Mouse (Mus musculus): ENCODE data around the gene Tmem132b. TPM values are rescaled to one million over a fixed set of nuclear protein-coding genes. Genes with fewer than 3 reads are reported as not detected.

Gene Tmem132b
- polyA plus RNA-seq, 1 experiment from 2014 or later, result 0.41 TPM

- peaks cover 28% of the 10 kb centered on the region for H3K27me3 ChIP-seq (ENCODE audit: insufficient read depth, poor library complexity, severe bottlenecking)
- H3K4me1 ChIP-seq (replicated peaks), result peaks cover 15% of the 10 kb centered on the region
- WGBS, result 55% methylated on average over 5 of the region's 5 CpGs
- H3K36me3 ChIP-seq, result no peaks in the 10 kb centered on the region
- H3K9me3 ChIP-seq, result peaks cover 11% of the 10 kb centered on the region; the same call in 1 of the 2 replicates
- DNase-seq (ENCODE audit: low spot score), result no peak
- H3K4me3 ChIP-seq, result no peak overlapping the region
- H3K27ac ChIP-seq, result no peak overlapping the region
These were observed 6.1 kb upstream of the Tmem132b start for GRCm38 (mm10) chr5:125525516-125525915.

DNA sequence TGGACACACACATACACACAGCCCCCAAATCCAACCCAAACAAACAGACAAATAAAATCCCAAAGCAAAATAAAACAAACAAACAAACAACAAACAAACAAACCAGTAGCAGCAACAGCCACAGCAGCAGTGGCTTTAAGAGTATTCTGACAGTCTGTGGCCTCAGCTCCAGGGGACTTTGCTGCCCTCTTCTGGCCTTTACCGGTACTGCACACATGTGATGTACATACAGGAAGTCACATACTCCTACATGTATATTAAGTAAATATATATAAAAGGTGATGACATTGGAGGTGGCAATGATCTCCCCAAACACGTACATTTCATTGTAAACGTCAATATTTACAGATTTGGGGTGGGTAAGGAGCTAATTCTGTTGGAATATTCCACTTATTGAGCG is 5.1 kb upstream of the Tmem132b start:
- H3K27me3 ChIP-seq (ENCODE audit: insufficient read depth, poor library complexity, severe bottlenecking), result peaks cover 36% of the 10 kb centered on the region
- peaks cover 11% of the 10 kb centered on the region; the same call in 1 of the 2 replicates for H3K9me3 ChIP-seq
- H3K4me3 ChIP-seq, result no peak overlapping the region
- 76% methylated on average over 4 of the region's 4 CpGs for WGBS
- DNase-seq (ENCODE audit: low spot score), result peak; percentile 30
- H3K4me1 ChIP-seq (replicated peaks), result peaks cover 8% of the 10 kb centered on the region
- no peaks in the 10 kb centered on the region for H3K36me3 ChIP-seq
- H3K27ac ChIP-seq, result no peak overlapping the region

DNA sequence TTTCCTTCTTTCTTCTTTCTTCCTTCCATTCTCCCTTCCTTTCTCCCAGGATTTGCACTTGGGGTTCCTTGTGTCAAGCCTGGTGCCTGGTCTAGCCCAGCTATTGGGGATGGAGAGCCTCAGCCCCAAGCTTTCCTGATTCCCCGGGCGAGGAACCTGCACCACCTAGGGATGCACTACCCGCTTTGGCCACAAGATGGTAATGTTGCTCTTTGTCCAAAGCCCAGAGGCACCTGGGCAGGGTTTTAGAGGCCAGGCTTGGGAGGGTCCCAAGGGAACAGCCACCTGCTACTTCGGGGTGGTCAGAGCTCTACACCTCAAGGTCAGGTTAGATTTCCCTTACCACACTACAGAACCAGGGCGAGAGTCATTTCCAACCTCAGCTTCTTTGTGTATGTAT is 2.5 kb upstream of the Tmem132b start:
- Histone ChIP-seq H3K27ac (no peak overlapping the region), H3K27me3 (ENCODE audit: insufficient read depth, poor library complexity, severe bottlenecking) (peaks cover 62% of the 10 kb centered on the region), H3K4me1 (replicated peaks) (peaks cover 32% of the 10 kb centered on the region), H3K36me3 (no peaks in the 10 kb centered on the region), H3K9me3 (peaks cover 11% of the 10 kb centered on the region; the same call in 1 of the 2 replicates), H3K4me3 (no peak overlapping the region)
- DNase-seq (ENCODE audit: low spot score), result peak; percentile 75
- 6% methylated on average over 5 of the region's 5 CpGs for WGBS

DNA sequence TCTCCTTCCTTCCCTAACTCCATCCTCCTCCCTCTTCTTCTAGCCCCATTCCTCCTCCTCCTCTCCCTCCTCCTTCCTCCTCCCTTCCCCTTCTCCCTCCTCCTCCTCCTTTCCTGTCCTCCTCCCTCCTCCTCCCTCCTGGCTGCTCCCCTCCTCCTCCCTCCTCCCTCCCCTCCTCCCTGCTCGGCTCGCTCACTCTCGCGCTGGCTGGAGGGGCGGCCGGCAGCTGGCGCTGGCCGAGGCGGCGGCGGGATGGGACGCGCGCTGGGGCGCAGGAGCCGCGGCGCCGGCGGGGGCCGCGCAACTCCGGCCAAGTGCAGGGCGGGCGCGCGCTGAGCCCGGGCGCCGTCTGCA is 594 bp downstream of the Tmem132b start:
- Histone ChIP-seq H3K27me3 (ENCODE audit: insufficient read depth, poor library complexity, severe bottlenecking) (peaks cover 91% of the 10 kb centered on the region), H3K4me3 (peak overlapping the region; percentile 67), H3K36me3 (no peaks in the 10 kb centered on the region), H3K4me1 (replicated peaks) (peaks cover 47% of the 10 kb centered on the region), H3K9me3 (no peaks in the 10 kb centered on the region), H3K27ac (peak overlapping the region; percentile 81; the same call in 1 of the 2 replicates)
- WGBS, result under 1% methylated on average over 30 of the region's 30 CpGs
- DNase-seq (ENCODE audit: low spot score), result peak; percentile 75

DNA sequence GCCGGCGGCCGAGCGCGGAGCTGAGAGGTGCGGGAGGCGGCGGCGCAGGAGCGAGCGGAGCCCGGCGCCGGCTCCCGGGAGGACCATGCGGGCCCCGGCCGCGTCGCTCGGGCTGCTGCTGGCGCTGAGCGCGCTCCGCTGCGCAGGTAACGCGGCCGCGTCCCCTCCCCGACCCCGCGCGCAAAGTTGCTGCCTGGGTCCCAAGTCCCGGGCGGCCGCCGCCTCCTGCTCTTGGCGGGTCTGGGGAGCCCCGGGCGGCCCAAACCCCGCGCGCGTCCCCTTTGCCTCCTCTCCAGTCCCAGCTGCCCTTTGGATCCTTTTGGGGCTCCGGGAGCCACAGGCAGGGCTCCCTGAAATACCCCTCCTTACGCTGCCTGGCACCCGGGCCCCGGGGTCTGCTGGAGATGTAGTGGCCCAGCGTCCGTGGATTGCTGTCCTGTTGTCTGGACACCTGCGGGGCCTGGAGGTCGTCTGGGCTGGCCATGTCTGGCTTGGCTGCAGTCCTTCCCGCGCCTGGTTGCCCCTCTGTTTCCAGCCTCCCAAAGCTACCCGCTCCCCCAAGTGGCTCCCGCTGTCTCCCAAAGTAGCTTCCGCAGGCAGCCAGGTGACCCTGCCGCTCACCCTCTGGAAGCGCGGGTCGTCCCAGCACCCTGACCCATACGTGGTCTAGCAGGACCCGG is 1.1 kb downstream of the Tmem132b start:
- H3K36me3 ChIP-seq, result no peaks in the 10 kb centered on the region
- under 1% methylated on average over 64 of the region's 64 CpGs for WGBS
- H3K4me1 ChIP-seq (replicated peaks), result peaks cover 47% of the 10 kb centered on the region
- H3K4me3 ChIP-seq, result peak overlapping the region; percentile 67
- no peaks in the 10 kb centered on the region for H3K9me3 ChIP-seq
- peak; percentile 50 for DNase-seq (ENCODE audit: low spot score)
- peak overlapping the region; percentile 81 for H3K27ac ChIP-seq
- peaks cover 93% of the 10 kb centered on the region for H3K27me3 ChIP-seq (ENCODE audit: insufficient read depth, poor library complexity, severe bottlenecking)

GRCm38 (mm10) chr5:125533225-125533900 is 1.8 kb downstream of the Tmem132b start:
- Histone ChIP-seq H3K4me1 (replicated peaks) (peaks cover 47% of the 10 kb centered on the region), H3K27ac (peak overlapping the region; percentile 81), H3K4me3 (peak overlapping the region; percentile 67), H3K9me3 (no peaks in the 10 kb centered on the region), H3K36me3 (no peaks in the 10 kb centered on the region), H3K27me3 (ENCODE audit: insufficient read depth, poor library complexity, severe bottlenecking) (peaks cover 87% of the 10 kb centered on the region)
- peak; percentile 40 for DNase-seq (ENCODE audit: low spot score)
- 1% methylated on average over 24 of the region's 24 CpGs for WGBS

DNA sequence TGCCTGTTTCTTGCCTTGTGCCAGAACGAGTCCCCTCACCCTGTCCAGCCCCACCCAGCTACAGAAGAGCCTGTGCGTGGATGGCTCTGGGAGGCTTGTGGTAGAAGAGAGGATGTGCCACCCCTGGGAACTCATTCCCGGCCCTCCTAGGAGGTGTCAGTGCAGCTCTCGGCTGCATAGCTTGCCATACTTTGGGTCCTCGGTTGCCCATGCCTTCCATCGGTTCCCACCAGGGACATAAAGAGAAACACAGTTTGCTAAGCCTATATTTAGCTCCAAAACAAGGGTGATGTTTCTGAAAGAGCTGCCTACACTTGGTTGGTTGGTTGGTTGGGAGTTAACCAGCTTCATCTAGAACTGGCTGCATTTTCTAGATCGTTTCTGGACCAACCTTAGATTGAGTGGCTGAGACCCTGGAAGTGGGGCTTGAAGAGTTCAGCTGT is 2.6 kb downstream of the Tmem132b start:
- Histone ChIP-seq H3K27me3 (ENCODE audit: insufficient read depth, poor library complexity, severe bottlenecking) (peaks cover 87% of the 10 kb centered on the region), H3K9me3 (no peaks in the 10 kb centered on the region), H3K4me1 (replicated peaks) (peaks cover 49% of the 10 kb centered on the region), H3K27ac (no peak overlapping the region), H3K36me3 (no peaks in the 10 kb centered on the region), H3K4me3 (peak overlapping the region; percentile 67)
- 6% methylated on average over 7 of the region's 7 CpGs for WGBS
- no peak for DNase-seq (ENCODE audit: low spot score)

DNA sequence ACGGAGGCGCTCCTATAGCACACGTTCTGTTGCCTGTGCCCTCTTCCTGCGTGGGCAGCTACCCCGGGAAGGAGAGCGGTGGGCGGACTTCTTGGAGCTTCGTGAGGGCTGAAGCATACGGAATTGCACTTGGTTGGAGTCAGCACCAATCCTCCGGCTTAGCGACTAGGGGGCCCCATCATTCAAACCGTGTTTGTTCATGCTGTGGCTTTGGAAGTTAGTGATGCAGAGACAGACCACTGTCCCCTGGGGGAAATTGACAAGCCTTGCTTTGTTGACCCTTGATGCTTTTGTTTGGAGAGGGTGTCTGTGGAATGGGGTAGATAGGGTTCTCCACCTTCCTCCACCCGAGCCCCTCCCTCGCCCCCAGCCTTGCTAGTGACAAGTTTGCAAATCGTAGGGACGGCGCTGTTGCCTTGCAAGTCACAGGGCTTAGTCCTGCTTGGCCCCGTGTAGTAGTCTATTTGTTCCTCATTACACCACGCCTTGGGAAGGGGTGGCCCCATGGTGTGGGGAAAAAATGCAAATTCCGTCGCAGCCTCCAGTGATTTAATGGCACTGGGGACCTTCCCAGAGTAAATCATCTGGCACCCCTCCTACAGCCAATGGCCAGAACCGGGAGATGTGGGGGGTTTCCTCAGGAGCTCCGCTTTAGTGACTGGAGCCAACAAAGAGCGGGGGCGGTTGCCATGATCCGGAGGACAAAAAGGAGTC is 3.2 kb downstream of the Tmem132b start:
- DNase-seq (ENCODE audit: low spot score), result peak; percentile 52
- peaks cover 81% of the 10 kb centered on the region for H3K27me3 ChIP-seq (ENCODE audit: insufficient read depth, poor library complexity, severe bottlenecking)
- under 1% methylated on average over 26 of the region's 26 CpGs for WGBS

GRCm38 (mm10) chr5:125545090-125545489 is 13.5 kb downstream of the Tmem132b start:
- H3K4me1 ChIP-seq (replicated peaks), result peaks cover 37% of the 10 kb centered on the region
- H3K4me3 ChIP-seq, result no peak overlapping the region
- 93% methylated on average over 2 of the region's 2 CpGs for WGBS
- H3K36me3 ChIP-seq, result no peaks in the 10 kb centered on the region
- H3K9me3 ChIP-seq, result 0 out of 2 replicates have a peak, but pooled peaks cover 4% of the 10 kb centered on the region
- H3K27me3 ChIP-seq (ENCODE audit: insufficient read depth, poor library complexity, severe bottlenecking), result peaks cover 41% of the 10 kb centered on the region
- H3K27ac ChIP-seq, result no peak overlapping the region
- no peak for DNase-seq (ENCODE audit: low spot score)

More for the DNA sequence above, 3.2 kb downstream of the Tmem132b start:
- Histone ChIP-seq H3K4me3 (peak overlapping the region; percentile 67), H3K4me1 (replicated peaks) (peaks cover 49% of the 10 kb centered on the region), H3K27ac (peak overlapping the region; percentile 59; the same call in 1 of the 2 replicates), H3K9me3 (no peaks in the 10 kb centered on the region), H3K36me3 (no peaks in the 10 kb centered on the region)

- H3K9me3 ChIP-seq, result 0 out of 2 replicates have a peak, but pooled peaks cover 4% of the 10 kb centered on the region
- WGBS, result 18% methylated on average over 13 of the region's 13 CpGs
- no peak overlapping the region for H3K4me3 ChIP-seq
- peaks cover 41% of the 10 kb centered on the region for H3K27me3 ChIP-seq (ENCODE audit: insufficient read depth, poor library complexity, severe bottlenecking)
- DNase-seq (ENCODE audit: low spot score), result no peak
- no peaks in the 10 kb centered on the region for H3K36me3 ChIP-seq
- H3K4me1 ChIP-seq (replicated peaks), result peaks cover 38% of the 10 kb centered on the region
- H3K27ac ChIP-seq, result peak overlapping the region; percentile 50; the same call in 1 of the 2 replicates
These were observed 14.7 kb downstream of the Tmem132b start for GRCm38 (mm10) chr5:125546293-125546692.

DNA sequence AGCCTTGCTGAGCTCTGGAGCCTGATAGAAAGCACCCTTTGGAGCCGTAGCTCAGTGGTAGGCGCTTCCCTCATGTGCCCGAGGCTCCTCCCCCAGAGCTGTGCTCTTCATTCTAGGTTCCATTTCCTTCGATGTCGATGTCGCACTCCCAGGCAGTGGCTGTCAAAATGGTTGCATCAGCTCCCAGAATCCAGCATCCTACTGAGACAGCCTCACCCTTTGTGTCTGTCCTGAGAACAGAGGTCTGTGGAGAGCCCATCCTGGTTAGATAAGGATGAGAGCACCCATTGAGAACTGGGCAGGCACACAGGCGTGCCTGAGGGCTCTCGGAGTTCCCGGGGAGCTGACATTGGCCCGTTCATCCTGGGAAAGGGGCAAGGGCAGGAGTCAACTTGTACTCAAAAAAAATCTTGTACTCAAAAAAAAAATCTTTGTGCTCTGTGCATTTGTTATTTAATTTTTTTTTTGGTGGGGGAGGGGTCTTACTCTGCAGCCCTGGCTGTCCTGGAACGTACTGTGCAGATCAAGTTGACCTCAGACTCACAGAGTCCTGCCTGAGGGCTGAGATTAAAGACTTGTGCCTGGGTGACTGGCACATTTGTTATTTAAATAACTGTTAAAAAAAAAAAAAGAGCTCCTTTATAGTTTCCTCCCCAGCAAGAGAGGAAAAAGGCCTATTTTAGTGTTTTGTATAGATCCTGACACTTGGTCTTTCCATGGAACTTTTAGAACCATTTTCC is 18.3 kb downstream of the Tmem132b start:
- Histone ChIP-seq H3K4me1 (replicated peaks) (peaks cover 32% of the 10 kb centered on the region), H3K36me3 (no peaks in the 10 kb centered on the region), H3K9me3 (0 out of 2 replicates have a peak, but pooled peaks cover 4% of the 10 kb centered on the region), H3K27me3 (ENCODE audit: insufficient read depth, poor library complexity, severe bottlenecking) (peaks cover 41% of the 10 kb centered on the region), H3K27ac (peak overlapping the region; percentile 69; the same call in 1 of the 2 replicates), H3K4me3 (peak overlapping the region; percentile 16; the same call in 1 of the 2 replicates)
- DNase-seq (ENCODE audit: low spot score), result peak; percentile 55
- WGBS, result 15% methylated on average over 11 of the region's 11 CpGs

GRCm38 (mm10) chr5:125555732-125556131 is 24.2 kb downstream of the Tmem132b start:
- H3K27ac ChIP-seq, result no peak overlapping the region
- no peak overlapping the region for H3K4me3 ChIP-seq
- no peaks in the 10 kb centered on the region for H3K36me3 ChIP-seq
- H3K4me1 ChIP-seq (replicated peaks), result no peaks in the 10 kb centered on the region
- WGBS, result 81% methylated on average over 5 of the region's 5 CpGs
- no peaks in the 10 kb centered on the region for H3K9me3 ChIP-seq
- H3K27me3 ChIP-seq (ENCODE audit: insufficient read depth, poor library complexity, severe bottlenecking), result no peaks in the 10 kb centered on the region
- no peak for DNase-seq (ENCODE audit: low spot score)
